Mouse (Mus musculus) G1E (cell line): ENCODE measurements at regions not wholly inside any gene's neighbourhood (a gene's known extent, or its start where the extent isn't known, plus 50 kb on each side); places are given as distances from the start of the nearest gene placed in this dataset.

Source experiments
- ATAC-seq: 2 replicates; pipeline ENCODE4 v1.8.0; 2016; ENCODE audit warnings: mild to moderate bottlenecking; ENCODE audit not compliant: insufficient number of reproducible peaks, poor library complexity, low FRiP score, severe bottlenecking; ENCODE audit errors: extremely low read depth
- DNase-seq: peaks from one replicate; pipeline ENCODE4 v3.0.0; 2012; ENCODE audit warnings: low spot score
- H3K27me3 ChIP-seq: 2 replicates; pipeline ENCODE4 v1.6.1; 2012; ENCODE audit warnings: mild to moderate bottlenecking, low read length, inconsistent platforms; ENCODE audit not compliant: insufficient read depth
- H3K36me3 ChIP-seq: replicated peaks from 2 replicates; pipeline ENCODE3; 2012; ENCODE audit warnings: mild to moderate bottlenecking, inconsistent platforms
- H3K4me1 ChIP-seq: 2 replicates; pipeline ENCODE4 v1.6.1; 2012; ENCODE audit warnings: low read depth, low read length, inconsistent platforms, mixed read lengths; ENCODE audit not compliant: insufficient read depth
- H3K4me3 ChIP-seq: 2 replicates; pipeline ENCODE4 v1.5.1; 2012; ENCODE audit warnings: low read depth, mild to moderate bottlenecking, inconsistent platforms, low read length, moderate library complexity, mixed read lengths
- H3K9me3 ChIP-seq: replicated peaks from 2 replicates; pipeline ENCODE4 v1.6.1; 2012; ENCODE audit warnings: inconsistent platforms
- CTCF ChIP-seq: IDR thresholded peaks from 2 replicates; pipeline ENCODE4 v1.5.1; 2012; ENCODE audit warnings: low read depth, low read length, inconsistent platforms, mixed read lengths
- GATA1 ChIP-seq: IDR thresholded peaks from 2 replicates; pipeline ENCODE4 v1.6.1; 2012; ENCODE audit warnings: borderline replicate concordance, low read length, inconsistent platforms, mixed read lengths
- GATA2 ChIP-seq: IDR thresholded peaks from 2 replicates; pipeline ENCODE4 v1.6.1; 2012; ENCODE audit warnings: low read depth, low read length, inconsistent platforms, borderline replicate concordance
- POLR2AphosphoS5 ChIP-seq: IDR thresholded peaks from 2 replicates; pipeline ENCODE4 v1.6.1; 2012; ENCODE audit warnings: low read depth, low read length, inconsistent platforms; ENCODE audit not compliant: insufficient replicate concordance
- TAL1 ChIP-seq: conservative IDR thresholded peaks from 2 replicates; pipeline ENCODE4 v1.6.1; 2012; ENCODE audit warnings: low read depth, low read length, inconsistent platforms, mixed read lengths

DNA sequence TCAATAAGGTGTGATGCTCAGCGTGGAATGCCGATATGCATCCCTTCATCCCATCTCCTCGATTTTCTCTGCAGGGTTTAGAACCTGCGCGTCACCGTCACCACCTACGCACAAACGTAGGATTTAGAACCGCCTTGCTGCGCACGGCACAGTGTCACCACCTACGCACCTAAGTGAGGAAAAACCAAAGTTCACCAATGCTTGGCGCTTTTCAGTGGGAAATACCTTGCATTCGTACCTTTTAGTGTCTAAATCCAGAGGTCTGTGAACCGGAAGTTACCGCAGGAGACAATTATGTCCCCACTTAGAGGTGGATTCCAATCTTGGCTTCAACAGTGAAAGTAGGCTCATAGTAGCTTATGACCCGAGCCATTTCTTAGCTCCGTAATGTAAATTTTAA, 162.0 kb downstream of the Zfp326 start:
- H3K4me1 ChIP-seq = no peaks in the 10 kb centered on the region
- no peaks in the 10 kb centered on the region for H3K27me3 ChIP-seq
- no peak overlapping the region for H3K4me3 ChIP-seq
- H3K36me3 ChIP-seq = no peaks in the 10 kb centered on the region
- no peak for ATAC-seq
- TF ChIP-seq CTCF = no peak
- no peak for TF ChIP-seq GATA2
- no peak for TF ChIP-seq POLR2AphosphoS5
- no peak for TF ChIP-seq GATA1
- TF ChIP-seq TAL1 = no peak
- DNase-seq = no peak
- H3K9me3 ChIP-seq = peaks cover 46% of the 10 kb centered on the region

DNA sequence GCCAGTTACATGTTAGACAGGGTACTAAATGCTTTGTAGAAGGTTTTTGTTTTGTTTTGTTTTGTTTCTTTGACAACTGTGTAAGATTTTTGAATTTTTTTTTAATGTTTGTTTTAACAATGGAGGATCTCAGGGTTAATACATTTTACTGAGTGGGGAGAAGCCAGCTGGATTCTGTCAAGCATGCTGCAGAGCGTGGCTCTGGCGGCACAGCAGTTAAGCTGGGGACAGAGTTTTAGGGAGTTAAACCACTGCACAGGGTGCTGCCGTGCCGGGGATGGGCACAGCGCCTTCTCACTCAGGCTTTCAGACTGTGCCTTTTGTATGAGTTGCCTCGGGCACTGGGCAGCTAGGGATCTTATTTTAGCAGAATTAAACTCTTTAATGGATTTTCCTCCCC, 159.8 kb downstream of the Zfp326 start:
- H3K4me3 ChIP-seq = no peak overlapping the region
- no peak for TF ChIP-seq TAL1
- no peak for TF ChIP-seq GATA1
- TF ChIP-seq POLR2AphosphoS5 = no peak
- no peak for TF ChIP-seq CTCF
- no peak for TF ChIP-seq GATA2
- H3K36me3 ChIP-seq = no peaks in the 10 kb centered on the region
- no peak for ATAC-seq
- no peaks in the 10 kb centered on the region for H3K27me3 ChIP-seq
- H3K9me3 ChIP-seq = peaks cover 51% of the 10 kb centered on the region
- no peak for DNase-seq
- H3K4me1 ChIP-seq = no peaks in the 10 kb centered on the region

DNA sequence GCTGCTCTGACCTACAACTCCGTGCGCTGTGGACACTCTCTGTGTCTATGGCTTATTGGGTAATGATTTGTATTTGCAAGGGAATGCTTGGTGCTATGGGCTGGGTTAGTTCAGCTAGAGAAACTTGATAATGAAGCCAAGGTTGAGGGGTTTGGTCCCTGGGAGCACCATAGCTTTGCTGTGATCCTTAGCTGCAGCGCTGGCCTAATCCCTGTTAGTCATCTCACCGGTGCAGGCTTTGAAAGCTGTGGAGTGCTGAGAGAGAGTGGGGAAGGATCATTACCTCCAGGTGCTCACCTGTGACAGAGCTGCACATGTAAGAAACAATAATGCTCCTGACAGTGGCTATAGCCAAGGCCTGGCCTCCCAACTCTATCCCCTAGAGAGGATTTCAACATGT, 156.6 kb downstream of the Zfp326 start:
- no peaks in the 10 kb centered on the region for H3K27me3 ChIP-seq
- TF ChIP-seq GATA1 (no peak), GATA2 (no peak)
- no peaks in the 10 kb centered on the region for H3K36me3 ChIP-seq
- ATAC-seq (no peak), DNase-seq (no peak)
- no peaks in the 10 kb centered on the region for H3K4me1 ChIP-seq
- H3K9me3 ChIP-seq = peaks cover 49% of the 10 kb centered on the region
- no peak overlapping the region for H3K4me3 ChIP-seq

DNA sequence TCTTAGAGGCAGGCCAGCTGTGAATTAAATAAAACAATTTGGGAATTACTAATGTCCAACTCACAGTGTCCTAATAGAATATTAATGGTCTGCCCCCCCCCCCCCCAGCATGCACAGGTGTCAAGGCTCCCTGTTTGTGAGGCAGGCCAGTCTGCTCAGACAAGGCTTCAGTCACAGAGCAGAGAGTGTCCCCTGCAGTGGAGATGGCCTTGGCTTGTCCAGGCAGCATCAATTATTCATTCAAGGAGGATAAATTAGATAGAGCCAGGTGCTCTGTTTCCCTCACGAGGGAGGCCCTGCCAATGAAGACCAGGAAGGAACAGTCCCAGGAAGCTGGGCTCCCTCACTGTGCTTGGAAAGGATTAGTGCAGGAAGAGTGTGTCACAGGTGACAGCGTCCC, 150.5 kb downstream of the Zfp326 start:
- H3K4me1 ChIP-seq = no peaks in the 10 kb centered on the region
- no peak for ATAC-seq
- no peaks in the 10 kb centered on the region for H3K36me3 ChIP-seq
- no peaks in the 10 kb centered on the region for H3K27me3 ChIP-seq
- TF ChIP-seq GATA2 (no peak), CTCF (no peak), TAL1 (no peak), POLR2AphosphoS5 (no peak), GATA1 (no peak)
- H3K4me3 ChIP-seq = no peak overlapping the region
- peaks cover 39% of the 10 kb centered on the region for H3K9me3 ChIP-seq
- DNase-seq = no peak

DNA sequence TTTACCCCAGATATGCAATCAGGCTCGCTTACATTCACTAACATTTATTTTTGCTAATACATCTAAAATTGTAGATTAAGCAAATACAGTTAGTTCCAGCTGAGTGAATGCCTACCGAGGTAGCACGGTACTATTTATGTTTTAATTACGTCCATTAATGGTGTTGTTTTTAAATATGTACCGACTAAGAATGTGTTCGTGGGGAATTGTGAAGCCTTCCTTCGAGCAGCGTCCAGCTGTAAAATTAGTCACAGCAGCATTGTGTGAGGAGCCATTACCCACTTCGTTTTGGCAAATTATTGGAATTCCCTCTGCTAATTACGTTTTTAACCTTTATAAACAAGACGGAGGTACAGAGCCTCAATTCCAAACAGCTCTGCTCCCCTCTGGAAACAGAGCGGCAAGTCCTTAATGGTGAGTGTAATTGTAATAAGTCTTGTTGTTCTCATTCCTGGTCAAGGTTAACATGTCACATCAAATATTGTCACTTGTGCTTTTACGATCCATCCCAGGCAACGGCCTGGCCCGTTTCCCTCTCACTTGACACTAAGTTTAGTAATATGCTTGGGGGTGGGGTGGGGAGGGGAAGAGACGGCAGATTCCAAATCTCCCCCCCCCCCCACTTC, 128.0 kb downstream of the Zfp326 start:
- no peak for ATAC-seq
- H3K27me3 ChIP-seq = no peaks in the 10 kb centered on the region
- TF ChIP-seq GATA1 (no peak), CTCF (no peak), GATA2 (no peak), POLR2AphosphoS5 (no peak), TAL1 (no peak)
- no peak overlapping the region for H3K4me3 ChIP-seq
- H3K9me3 ChIP-seq = peaks cover 43% of the 10 kb centered on the region
- no peak for DNase-seq
- H3K36me3 ChIP-seq = no peaks in the 10 kb centered on the region
- H3K4me1 ChIP-seq = no peaks in the 10 kb centered on the region

DNA sequence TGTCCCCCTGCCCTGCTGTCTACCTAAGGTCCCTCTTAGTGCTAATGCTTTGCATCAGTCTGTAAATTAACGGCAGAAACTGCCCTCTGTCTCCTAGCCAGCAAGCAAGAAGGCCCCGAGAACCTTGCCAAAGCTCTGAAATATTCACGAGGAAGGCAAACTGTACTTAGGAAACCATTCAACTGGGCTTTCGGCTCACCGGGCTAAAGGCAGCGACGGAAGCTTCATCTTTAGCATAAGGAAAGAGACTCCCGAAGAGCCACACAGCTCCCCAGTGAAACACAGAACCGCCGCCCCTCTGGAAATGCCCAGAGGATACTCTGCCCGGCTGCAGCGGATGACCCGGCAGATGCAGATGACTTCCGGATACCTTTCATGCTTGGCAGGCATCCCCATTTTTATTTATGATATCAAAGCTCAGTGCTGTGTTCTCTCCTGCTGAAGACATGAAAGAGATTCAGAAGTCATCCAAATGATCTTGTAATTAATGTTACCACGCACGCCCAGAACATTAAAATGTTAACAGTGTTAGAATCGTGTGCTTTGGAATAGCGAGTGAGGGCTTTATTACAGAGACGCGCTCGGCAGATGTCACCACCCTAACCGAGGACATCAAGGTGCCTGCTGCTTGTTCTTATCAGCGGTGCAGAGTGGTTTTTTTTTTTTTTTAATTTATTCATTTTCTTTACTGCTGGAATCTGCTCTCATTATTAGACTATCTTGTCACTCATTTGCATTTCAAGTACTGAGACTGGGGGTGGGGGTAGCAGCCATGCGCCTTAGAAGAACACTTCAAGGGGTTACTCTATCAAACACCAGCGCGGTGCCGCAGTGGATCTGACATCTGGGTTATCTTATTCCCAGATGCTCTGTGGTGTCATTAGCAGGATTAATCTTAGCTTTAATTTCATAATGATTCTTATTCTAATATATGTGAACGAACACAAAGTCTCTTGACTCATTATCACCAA, 127.2 kb downstream of the Zfp326 start:
- TF ChIP-seq TAL1 (no peak), GATA2 (no peak), POLR2AphosphoS5 (no peak), GATA1 (no peak), CTCF (no peak)
- H3K27me3 ChIP-seq = no peaks in the 10 kb centered on the region
- no peak for DNase-seq

More for the DNA sequence above, 127.2 kb downstream of the Zfp326 start:
- no peak for ATAC-seq
- Histone ChIP-seq H3K4me1 (no peaks in the 10 kb centered on the region), H3K36me3 (no peaks in the 10 kb centered on the region), H3K9me3 (peaks cover 43% of the 10 kb centered on the region), H3K4me3 (no peak overlapping the region)
